Mouse (Mus musculus) liver, embryonic 13.5 days (tissue): ENCODE data around the gene Tfap4. TPM values are rescaled to one million over a fixed set of nuclear protein-coding genes. Genes with fewer than 3 reads are reported as not detected.

Experiments used
- ATAC-seq: fragments of 200-750 bp; cut with Nextera tagmentation; 2 replicates; pipeline ENCODE4 v1.8.0; 2017; ENCODE audit warnings: low read depth, mild to moderate bottlenecking, moderate number of reproducible peaks, moderate library complexity
- DNase-seq: peaks from one replicate; pipeline ENCODE4 v3.0.0; 2022
- H3K27ac ChIP-seq: fragments of 300-500 bp; sonication (generic); 2 replicates; pipeline ENCODE4 v1.5.1; 2015; ENCODE audit warnings: moderate library complexity, mild to moderate bottlenecking, inconsistent platforms
- H3K27me3 ChIP-seq: fragments of 300-500 bp; sonication (generic); 2 replicates; pipeline ENCODE4 v1.6.1; 2015; ENCODE audit warnings: mild to moderate bottlenecking, inconsistent platforms
- H3K36me3 ChIP-seq: fragments of 300-500 bp; sonication (generic); 2 replicates; pipeline ENCODE4 v1.6.1; 2015; ENCODE audit warnings: mild to moderate bottlenecking, inconsistent platforms
- H3K4me1 ChIP-seq: fragments of 300-500 bp; sonication (generic); replicated peaks from 2 replicates; pipeline ENCODE4 v1.6.1; 2015; ENCODE audit warnings: inconsistent platforms
- H3K4me2 ChIP-seq: fragments of 300-500 bp; sonication (generic); 2 replicates; pipeline ENCODE4 v1.6.1; 2015; ENCODE audit warnings: inconsistent platforms, mild to moderate bottlenecking, moderate library complexity
- H3K4me3 ChIP-seq: fragments of 300-500 bp; sonication (generic); replicated peaks from 2 replicates; pipeline ENCODE4 v1.5.1; 2015; ENCODE audit warnings: mild to moderate bottlenecking, inconsistent platforms
- H3K9ac ChIP-seq: fragments of 300-500 bp; sonication (generic); 2 replicates; pipeline ENCODE4 v1.6.1; 2015; ENCODE audit warnings: mild to moderate bottlenecking, inconsistent platforms
- H3K9me3 ChIP-seq: fragments of 300-500 bp; sonication (generic); replicated peaks from 2 replicates; pipeline ENCODE4 v1.6.1; 2016; ENCODE audit warnings: inconsistent platforms
- WGBS: fragments of 180-500 bp; shearing (Covaris S2); methylation state at CpG from one replicate; pipeline ENCODE4 v1.1.7; 2015; ENCODE audit not compliant: insufficient replicate concordance; 5-methylcytosine and 5-hydroxymethylcytosine counted together
- polyA plus RNA-seq: library from polyadenylated mRNA; unstranded; fragments of >200 nt; fragmentation: Nextera tagmentation; extraction: Ambion mirVana; gene quantifications from 2 replicates; pipeline ENCODE4 v1.2.1, GENCODE M21; 2015

The Tfap4 gene
- polyA plus RNA-seq, 1 experiment from 2014 or later: 8.4 TPM

DNA sequence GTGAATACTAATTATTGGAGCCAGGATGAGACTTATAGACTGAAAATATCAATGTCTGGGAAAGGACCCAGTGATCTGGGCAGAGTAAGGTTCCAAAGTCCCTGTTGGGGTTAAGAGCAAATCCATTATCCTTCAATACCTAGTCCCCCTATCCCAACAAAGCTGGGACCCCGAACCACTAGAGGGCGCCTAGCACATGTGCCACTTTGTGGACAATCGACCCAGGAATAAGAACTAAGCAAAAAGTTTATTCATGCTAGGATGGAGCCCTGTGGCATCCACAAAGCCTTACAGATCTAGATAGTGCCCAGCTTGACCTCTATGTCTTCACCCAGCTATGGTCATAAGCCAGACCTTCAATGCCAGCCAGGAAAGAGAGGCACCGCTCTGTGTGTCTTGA, 8.3 kb upstream of the Tfap4 start:
- Histone ChIP-seq H3K27me3 (0 out of 2 replicates have a peak, but pooled peaks cover 7% of the 10 kb centered on the region), H3K9ac (no peak overlapping the region), H3K4me3 (no peak overlapping the region), H3K36me3 (no peaks in the 10 kb centered on the region), H3K4me1 (peaks cover 7% of the 10 kb centered on the region), H3K27ac (no peak overlapping the region), H3K9me3 (no peaks in the 10 kb centered on the region), H3K4me2 (no peak overlapping the region)
- ATAC-seq (peak; percentile 45; the same call in 1 of the 2 replicates), DNase-seq (peak; percentile 67)
- WGBS: 23% methylated on average over 4 of the region's 4 CpGs

DNA sequence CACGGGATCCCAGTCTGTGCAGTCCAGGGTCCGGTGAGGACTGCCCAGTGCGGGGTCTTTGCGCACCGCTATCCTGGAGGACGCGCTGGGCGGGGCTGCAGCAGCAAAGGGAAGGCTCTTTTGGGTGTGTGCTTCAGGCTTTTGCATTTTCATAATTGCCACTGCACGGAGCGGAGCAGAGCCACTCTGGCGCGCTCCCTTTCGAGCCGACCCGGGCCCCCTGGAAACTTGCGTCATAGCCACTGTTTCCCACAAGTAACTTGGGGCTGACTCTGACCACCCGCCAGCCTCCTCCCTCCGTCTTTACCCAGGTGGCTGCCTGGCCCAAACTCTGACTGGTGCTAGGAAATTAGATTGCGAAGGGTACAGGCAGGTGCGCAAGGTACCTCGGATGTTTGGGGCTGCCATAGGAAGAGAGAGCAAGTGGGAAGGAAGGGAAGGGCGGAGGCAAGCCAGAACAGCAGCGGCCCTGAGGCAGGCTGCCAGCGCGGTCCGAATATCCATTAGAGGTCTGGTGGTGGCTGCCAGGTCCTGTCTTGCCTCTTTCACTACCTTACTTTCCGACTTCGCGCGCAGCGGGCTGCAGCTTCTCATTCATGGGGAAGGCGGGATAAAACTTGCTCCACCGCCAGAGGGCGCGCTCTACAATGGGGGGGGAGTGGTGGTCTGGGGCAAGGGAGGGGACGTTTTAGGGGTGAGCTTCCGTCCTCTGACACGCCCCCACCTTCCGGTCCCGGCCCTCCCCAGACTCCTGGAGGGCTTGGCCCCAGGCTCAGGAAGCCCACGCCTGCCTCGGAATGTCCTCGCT, 695 bp upstream of the Tfap4 start:
- WGBS: 1% methylated on average over 43 of the region's 43 CpGs
- Histone ChIP-seq H3K36me3 (0 out of 2 replicates have a peak, but pooled peaks cover 5% of the 10 kb centered on the region), H3K4me1 (peaks cover 46% of the 10 kb centered on the region)

DNA sequence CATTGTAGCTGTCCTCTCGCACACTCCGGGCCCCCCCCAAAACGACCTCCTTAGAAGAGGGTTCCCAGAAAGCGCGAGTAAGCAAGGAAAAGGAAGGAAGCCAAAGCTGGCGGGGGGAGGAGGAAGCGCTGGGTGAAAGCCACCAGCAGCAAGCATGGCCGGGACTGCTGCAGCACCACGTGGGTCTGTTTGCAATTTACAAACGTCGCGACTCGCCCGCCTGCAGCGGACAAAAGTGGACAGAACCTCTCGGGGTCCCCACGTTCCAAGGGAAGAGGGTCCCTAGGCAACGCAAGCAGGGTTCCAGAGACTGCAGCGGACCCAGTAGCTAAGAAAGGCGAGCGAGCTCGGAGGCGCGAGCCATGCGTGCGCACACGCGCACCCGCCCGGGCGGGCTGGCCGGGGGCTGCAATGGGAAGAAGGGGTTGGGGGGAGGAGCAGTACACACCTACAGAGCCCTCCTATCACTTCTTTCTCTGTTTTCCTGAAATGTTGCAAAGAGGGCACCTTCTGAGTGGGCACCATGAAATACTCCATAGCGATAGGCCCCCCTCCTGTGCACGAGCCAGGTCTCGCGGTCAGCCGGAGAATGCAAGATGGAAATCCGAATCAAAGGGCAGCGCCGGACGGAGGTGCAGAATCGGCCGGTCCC, 548 bp downstream of the Tfap4 start:
- peak overlapping the region; percentile 99 for H3K4me2 ChIP-seq
- H3K27ac ChIP-seq: peak overlapping the region; percentile 92
- H3K4me1 ChIP-seq: peaks cover 58% of the 10 kb centered on the region
- H3K9ac ChIP-seq: peak overlapping the region; percentile 85
- 0 out of 2 replicates have a peak, but pooled peaks cover 2% of the 10 kb centered on the region for H3K27me3 ChIP-seq
- peak; percentile 5 for ATAC-seq
- peak; percentile 50 for DNase-seq
- H3K36me3 ChIP-seq: 0 out of 2 replicates have a peak, but pooled peaks cover 5% of the 10 kb centered on the region
- H3K9me3 ChIP-seq: no peaks in the 10 kb centered on the region
- peak overlapping the region; percentile 77 for H3K4me3 ChIP-seq
- WGBS: under 1% methylated on average over 41 of the region's 43 CpGs

More for the DNA sequence above, 695 bp upstream of the Tfap4 start:
- Histone ChIP-seq H3K9me3 (no peaks in the 10 kb centered on the region), H3K4me2 (peak overlapping the region; percentile 99), H3K9ac (peak overlapping the region; percentile 85), H3K27me3 (0 out of 2 replicates have a peak, but pooled peaks cover 4% of the 10 kb centered on the region), H3K27ac (peak overlapping the region; percentile 92), H3K4me3 (peak overlapping the region; percentile 77)
- ATAC-seq (peak; percentile 41), DNase-seq (peak; percentile 59)

DNA sequence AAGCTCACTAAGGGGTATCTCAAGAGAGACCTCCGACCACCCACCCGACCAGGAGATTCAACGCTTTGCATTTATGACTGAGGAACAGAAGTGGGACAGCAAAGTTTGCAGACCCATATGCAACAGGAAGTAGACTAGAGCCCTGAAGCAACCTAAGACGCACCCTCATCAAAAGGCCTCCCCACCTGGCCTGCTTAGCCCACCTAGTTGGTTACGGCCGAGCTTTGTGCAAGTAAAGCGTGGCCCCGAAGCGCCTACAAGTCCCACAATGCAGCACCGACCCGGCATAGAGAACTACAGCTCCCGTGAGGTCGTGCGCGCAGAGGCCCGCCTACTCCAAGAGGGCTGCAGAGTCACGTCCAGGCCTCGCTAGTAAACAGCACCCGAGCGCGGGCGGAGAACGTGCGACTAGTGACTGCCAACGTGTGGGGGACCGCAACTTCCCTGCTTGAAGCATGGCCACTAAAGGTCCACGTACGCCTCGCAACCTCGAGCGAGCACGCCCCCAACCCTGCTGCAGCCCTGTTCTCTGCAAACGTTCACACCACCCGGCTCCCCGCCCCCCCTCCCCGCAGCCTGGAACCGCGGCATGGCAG, 1.2 kb downstream of the Tfap4 start:
- WGBS: under 1% methylated on average over 38 of the region's 38 CpGs
- Histone ChIP-seq H3K4me3 (peak overlapping the region; percentile 77), H3K9ac (peak overlapping the region; percentile 85), H3K9me3 (no peaks in the 10 kb centered on the region), H3K36me3 (0 out of 2 replicates have a peak, but pooled peaks cover 5% of the 10 kb centered on the region), H3K4me2 (peak overlapping the region; percentile 99), H3K27ac (peak overlapping the region; percentile 92), H3K27me3 (0 out of 2 replicates have a peak, but pooled peaks cover 2% of the 10 kb centered on the region), H3K4me1 (peaks cover 65% of the 10 kb centered on the region)
- ATAC-seq (peak; percentile 85), DNase-seq (peak; percentile 88)

DNA sequence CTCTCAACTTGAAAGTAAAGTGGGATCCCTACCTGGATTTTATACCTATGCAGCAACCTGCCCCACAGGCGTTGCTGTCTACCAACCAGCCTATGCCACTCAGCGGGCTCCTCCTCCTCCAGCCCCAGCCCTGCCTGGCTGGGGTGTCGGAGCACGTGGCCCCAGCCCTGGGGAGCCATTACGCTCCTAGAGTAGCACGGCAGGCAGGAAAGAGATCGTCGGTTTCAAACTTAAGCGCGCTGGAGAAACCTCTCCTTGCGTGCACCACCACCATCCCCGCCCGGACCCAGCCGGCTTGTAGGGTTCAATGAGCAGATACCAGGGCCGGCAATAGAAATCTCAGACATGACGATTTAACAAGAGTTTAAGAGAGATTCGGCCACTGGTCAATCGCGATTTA, 1.7 kb downstream of the Tfap4 start:
- DNase-seq (peak; percentile 70), ATAC-seq (peak; percentile 60)
- H3K27ac ChIP-seq: peak overlapping the region; percentile 92
- under 1% methylated on average over 19 of the region's 19 CpGs for WGBS
- H3K36me3 ChIP-seq: 0 out of 2 replicates have a peak, but pooled peaks cover 5% of the 10 kb centered on the region
- 0 out of 2 replicates have a peak, but pooled peaks cover 2% of the 10 kb centered on the region for H3K27me3 ChIP-seq
- no peaks in the 10 kb centered on the region for H3K9me3 ChIP-seq
- H3K4me2 ChIP-seq: peak overlapping the region; percentile 99
- H3K9ac ChIP-seq: peak overlapping the region; percentile 85
- peaks cover 70% of the 10 kb centered on the region for H3K4me1 ChIP-seq
- H3K4me3 ChIP-seq: peak overlapping the region; percentile 77

DNA sequence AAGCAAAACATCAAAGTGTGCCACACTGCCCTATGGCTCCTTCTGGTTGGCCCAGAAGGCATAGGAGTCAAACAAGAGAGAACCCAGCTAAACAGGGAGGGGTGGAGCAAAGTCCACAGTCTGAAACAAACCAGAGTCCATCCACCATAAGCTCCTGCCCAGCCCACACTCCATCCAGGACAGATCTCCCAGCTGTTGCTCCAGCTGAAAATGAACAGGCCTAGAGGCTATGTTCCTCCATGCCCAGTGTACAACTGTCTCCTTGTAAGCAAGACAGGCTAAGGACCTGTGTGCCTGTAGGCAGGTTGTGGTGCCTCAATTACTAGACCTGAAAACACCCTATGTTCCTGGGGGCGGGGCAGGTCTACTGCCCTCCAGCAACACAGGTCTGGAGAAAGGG, 2.6 kb downstream of the Tfap4 start:
- Histone ChIP-seq H3K9ac (peak overlapping the region; percentile 85), H3K4me1 (peaks cover 79% of the 10 kb centered on the region), H3K4me3 (peak overlapping the region; percentile 77), H3K4me2 (peak overlapping the region; percentile 99), H3K36me3 (0 out of 2 replicates have a peak, but pooled peaks cover 5% of the 10 kb centered on the region), H3K9me3 (no peaks in the 10 kb centered on the region), H3K27me3 (0 out of 2 replicates have a peak, but pooled peaks cover 2% of the 10 kb centered on the region), H3K27ac (peak overlapping the region; percentile 92)
- ATAC-seq (no peak), DNase-seq (no peak)
- 47% methylated on average over 1 of the region's 1 CpGs for WGBS

DNA sequence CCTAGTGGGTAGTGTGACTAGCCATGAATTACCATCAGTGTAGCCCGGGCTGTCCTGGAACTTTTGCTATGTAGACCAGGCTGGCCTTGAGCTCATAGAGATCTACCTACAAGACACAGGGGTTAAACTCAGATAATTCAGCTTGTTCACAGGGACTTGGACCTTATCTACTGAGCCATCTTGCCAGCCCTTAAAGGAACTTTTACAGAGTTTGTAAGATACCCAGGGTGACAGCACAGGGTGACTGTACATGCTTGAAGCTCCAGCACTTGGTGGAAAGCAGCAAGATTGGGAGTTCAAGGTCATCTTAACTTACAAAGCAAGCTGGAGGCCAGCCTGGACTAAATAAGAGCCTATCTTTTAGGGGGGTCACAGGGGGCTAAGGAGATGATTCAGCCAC, 4.1 kb downstream of the Tfap4 start:
- Histone ChIP-seq H3K4me1 (peaks cover 81% of the 10 kb centered on the region), H3K27ac (peak overlapping the region; percentile 92), H3K9ac (peak overlapping the region; percentile 73), H3K4me2 (peak overlapping the region; percentile 20), H3K4me3 (no peak overlapping the region), H3K9me3 (no peaks in the 10 kb centered on the region), H3K36me3 (peaks cover 20% of the 10 kb centered on the region), H3K27me3 (no peaks in the 10 kb centered on the region)
- peak; percentile 42 for DNase-seq
- WGBS: 46% methylated on average over 1 of the region's 1 CpGs
- no peak for ATAC-seq

DNA sequence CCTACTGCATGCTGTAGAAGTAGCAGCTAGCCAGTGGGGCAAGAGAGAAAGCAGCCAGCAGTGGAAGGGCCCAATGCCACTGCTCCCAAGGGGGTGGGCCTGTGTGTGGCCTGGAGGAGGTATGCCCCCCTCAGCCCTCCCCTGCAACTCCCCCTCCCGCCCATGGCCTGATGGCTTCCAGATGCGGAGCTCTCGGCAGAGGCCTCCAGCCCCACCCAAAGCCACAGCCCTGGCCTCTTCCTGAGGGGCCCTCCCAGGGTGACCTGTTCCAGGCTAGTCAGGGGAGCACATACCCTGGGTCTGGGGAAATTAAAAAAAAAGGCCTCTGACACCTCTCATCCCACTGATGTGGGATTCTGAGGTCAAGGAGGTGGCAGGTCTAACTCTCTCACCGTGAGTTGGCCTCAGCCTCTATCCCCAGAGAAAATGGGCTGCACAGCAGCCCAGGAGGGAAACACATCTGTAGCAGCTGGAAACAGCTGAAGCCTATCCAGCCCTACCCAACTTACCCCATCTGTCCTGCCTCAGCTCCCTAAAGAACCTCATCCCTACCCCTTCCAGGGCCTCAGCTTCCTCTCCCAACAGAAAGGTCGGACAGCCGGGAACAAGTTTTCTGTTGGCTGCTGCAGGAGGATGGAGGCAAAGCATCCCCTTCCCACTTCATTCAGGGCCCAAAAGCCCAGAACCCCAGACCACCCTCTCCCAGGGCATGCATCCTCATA, 6.7 kb downstream of the Tfap4 start:
- Histone ChIP-seq H3K27me3 (no peaks in the 10 kb centered on the region), H3K4me1 (peaks cover 76% of the 10 kb centered on the region), H3K9ac (peak overlapping the region; percentile 73), H3K36me3 (peaks cover 40% of the 10 kb centered on the region), H3K4me2 (peak overlapping the region; percentile 79), H3K4me3 (peak overlapping the region; percentile 45), H3K9me3 (no peaks in the 10 kb centered on the region), H3K27ac (peak overlapping the region; percentile 92)
- 14% methylated on average over 6 of the region's 6 CpGs for WGBS
- ATAC-seq (peak; percentile 90), DNase-seq (peak; percentile 73)

DNA sequence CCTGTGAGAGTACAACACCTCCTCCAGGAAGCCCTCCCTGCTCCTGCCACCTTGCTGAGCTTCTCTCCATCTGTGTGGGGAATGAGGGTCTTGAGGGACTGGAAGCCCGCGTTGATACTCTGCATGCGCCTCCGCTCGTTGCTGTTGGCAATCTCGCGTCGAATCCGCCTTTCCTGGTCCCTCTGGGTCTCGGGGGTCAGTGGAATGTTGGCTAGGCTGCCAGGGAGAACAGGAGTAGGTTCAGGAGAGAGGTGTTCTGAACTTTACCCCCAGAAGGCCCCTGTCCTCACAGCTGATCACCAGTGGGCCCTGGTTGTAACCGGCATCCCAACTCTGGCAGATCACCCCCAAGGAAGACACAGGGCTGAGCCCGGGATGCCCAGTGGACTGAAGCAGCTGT, 7.8 kb downstream of the Tfap4 start:
- ATAC-seq (no peak), DNase-seq (no peak)
- Histone ChIP-seq H3K9ac (peak overlapping the region; percentile 73), H3K4me1 (peaks cover 64% of the 10 kb centered on the region), H3K4me2 (peak overlapping the region; percentile 79), H3K27me3 (no peaks in the 10 kb centered on the region), H3K4me3 (peak overlapping the region; percentile 45; the same call in 1 of the 2 replicates), H3K36me3 (peaks cover 51% of the 10 kb centered on the region), H3K9me3 (no peaks in the 10 kb centered on the region), H3K27ac (peak overlapping the region; percentile 92)
- 89% methylated on average over 12 of the region's 12 CpGs for WGBS

DNA sequence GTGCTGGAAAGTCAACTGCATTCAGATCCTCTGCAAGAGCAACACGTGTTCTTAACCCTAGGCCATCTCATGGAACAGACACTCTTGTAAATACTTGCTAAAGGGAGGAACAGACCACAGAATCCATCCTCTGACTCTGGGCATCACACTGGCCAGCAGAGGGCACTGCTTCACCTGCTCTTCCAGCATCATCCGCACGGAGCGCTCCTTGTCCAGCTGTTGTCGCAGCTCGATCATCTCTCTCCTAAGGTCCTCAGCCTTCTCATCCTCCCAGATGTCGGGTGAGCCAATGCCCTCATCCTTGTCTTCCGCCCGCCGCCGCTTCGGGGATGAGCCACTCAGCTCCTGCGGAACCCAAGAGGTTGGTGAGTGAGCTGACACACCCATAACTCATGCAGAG, 8.6 kb downstream of the Tfap4 start:
- no peaks in the 10 kb centered on the region for H3K27me3 ChIP-seq
- H3K4me3 ChIP-seq: no peak overlapping the region
- H3K9me3 ChIP-seq: no peaks in the 10 kb centered on the region
- peaks cover 56% of the 10 kb centered on the region for H3K4me1 ChIP-seq
- DNase-seq: peak; percentile 51
- no peak for ATAC-seq
- WGBS: 50% methylated on average over 13 of the region's 13 CpGs
- peak overlapping the region; percentile 92 for H3K27ac ChIP-seq
- peak overlapping the region; percentile 3; the same call in 1 of the 2 replicates for H3K4me2 ChIP-seq
- H3K9ac ChIP-seq: no peak overlapping the region
- peaks cover 57% of the 10 kb centered on the region for H3K36me3 ChIP-seq
